Mouse (Mus musculus): ENCODE data around the gene Gm49405. TPM values are rescaled to one million over a fixed set of nuclear protein-coding genes. Genes with fewer than 3 reads are reported as not detected.
"Not testable (repeated sequence)": the region's sequence is repeated elsewhere in the genome, so short reads cannot be mapped to it uniquely, and the experiment has no call there.

Gene Gm49405
- polyA plus RNA-seq, 1 experiment from 2014 or later: 2.7 TPM

- 62% methylated on average over 12 of the region's 12 CpGs for WGBS
- no peak for ATAC-seq (ENCODE audit: low FRiP score, low TSS enrichment)
- Histone ChIP-seq H3K36me3 (ENCODE audit: control insufficient read depth, insufficient read depth, low read length) (no peaks in the 10 kb centered on the region; the same call in 1 of the 2 replicates), H3K4me2 (replicated peaks; ENCODE audit: low read depth, low read length) (peak overlapping the region; percentile 33), H3K27ac (ENCODE audit: low read depth, low read length) (no peak overlapping the region), H3K4me1 (ENCODE audit: control insufficient read depth, insufficient read depth, low read length) (peaks cover 14% of the 10 kb centered on the region), H3K9me3 (ENCODE audit: control insufficient read depth, low read length) (no peaks in the 10 kb centered on the region), H3K4me3 (ENCODE audit: low read length) (peak overlapping the region; percentile 7; the same call in 1 of the 2 replicates), H3K9ac (ENCODE audit: low read depth, low read length) (no peak overlapping the region), H3K27me3 (ENCODE audit: control insufficient read depth, insufficient read depth, low read length) (no peaks in the 10 kb centered on the region)
Observed at GRCm38 (mm10) chr19:4036327-4037045, 36.1 kb downstream of the Gm49405 start.

- Histone ChIP-seq H3K4me3 (ENCODE audit: low read length) (peak overlapping the region; percentile 56), H3K27ac (ENCODE audit: low read depth, low read length) (peak overlapping the region; percentile 73; the same call in 1 of the 2 replicates), H3K9ac (ENCODE audit: low read depth, low read length) (peak overlapping the region; percentile 74), H3K4me1 (ENCODE audit: control insufficient read depth, insufficient read depth, low read length) (peaks cover 14% of the 10 kb centered on the region), H3K4me2 (replicated peaks; ENCODE audit: low read depth, low read length) (peak overlapping the region; percentile 70)
- ATAC-seq (ENCODE audit: low FRiP score, low TSS enrichment): peak; percentile 7; the same call in 1 of the 2 replicates
- H3K9me3 ChIP-seq (ENCODE audit: control insufficient read depth, low read length); H3K27me3 ChIP-seq (ENCODE audit: control insufficient read depth, insufficient read depth, low read length); H3K36me3 ChIP-seq (ENCODE audit: control insufficient read depth, insufficient read depth, low read length): not testable (repeated sequence)
- 20% methylated on average over 7 of the region's 8 CpGs for WGBS
Observed at GRCm38 (mm10) chr19:4037154-4037787, 36.8 kb downstream of the Gm49405 start.

GRCm38 (mm10) chr19:4037788-4038232, 37.4 kb downstream of the Gm49405 start, which contains the start of gene Gstp1:
Gstp1 (minus strand) TSS chr19:4037985.
- peak; percentile 89 for ATAC-seq (ENCODE audit: low FRiP score, low TSS enrichment)
- 0% methylated on average over 26 of the region's 26 CpGs for WGBS
- peak within 1 kb of the TSS; percentile 74 for H3K9ac ChIP-seq (ENCODE audit: low read depth, low read length)

GRCm38 (mm10) chr19:4040941-4041340, 40.5 kb downstream of the Gm49405 start:
- not testable (repeated sequence) for ATAC-seq (ENCODE audit: low FRiP score, low TSS enrichment); H3K9ac ChIP-seq (ENCODE audit: low read depth, low read length); H3K27me3 ChIP-seq (ENCODE audit: control insufficient read depth, insufficient read depth, low read length); H3K36me3 ChIP-seq (ENCODE audit: control insufficient read depth, insufficient read depth, low read length); H3K4me2 ChIP-seq (replicated peaks; ENCODE audit: low read depth, low read length); H3K27ac ChIP-seq (ENCODE audit: low read depth, low read length); H3K9me3 ChIP-seq (ENCODE audit: control insufficient read depth, low read length); H3K4me3 ChIP-seq (ENCODE audit: low read length)
- 80% methylated on average over 5 of the region's 5 CpGs for WGBS
- peaks cover 14% of the 10 kb centered on the region for H3K4me1 ChIP-seq (ENCODE audit: control insufficient read depth, insufficient read depth, low read length)

More at GRCm38 (mm10) chr19:4037788-4038232, 37.4 kb downstream of the Gm49405 start, which contains the start of gene Gstp1:
- H3K27ac ChIP-seq (ENCODE audit: low read depth, low read length): peak within 1 kb of the TSS; percentile 73; the same call in 1 of the 2 replicates
- H3K4me3 ChIP-seq (ENCODE audit: low read length): peak within 1 kb of the TSS; percentile 56
- H3K9me3 ChIP-seq (ENCODE audit: control insufficient read depth, low read length): no peaks in the 10 kb centered on the region
- no peaks in the 10 kb centered on the region for H3K27me3 ChIP-seq (ENCODE audit: control insufficient read depth, insufficient read depth, low read length)
- H3K4me1 ChIP-seq (ENCODE audit: control insufficient read depth, insufficient read depth, low read length): peaks cover 14% of the 10 kb centered on the region
- no peaks in the 10 kb centered on the region; the same call in 1 of the 2 replicates for H3K36me3 ChIP-seq (ENCODE audit: control insufficient read depth, insufficient read depth, low read length)
- H3K4me2 ChIP-seq (replicated peaks; ENCODE audit: low read depth, low read length): peak within 1 kb of the TSS; percentile 70

- ATAC-seq (ENCODE audit: low FRiP score, low TSS enrichment); H3K36me3 ChIP-seq (ENCODE audit: control insufficient read depth, insufficient read depth, low read length); H3K9ac ChIP-seq (ENCODE audit: low read depth, low read length); H3K27ac ChIP-seq (ENCODE audit: low read depth, low read length); H3K27me3 ChIP-seq (ENCODE audit: control insufficient read depth, insufficient read depth, low read length); H3K9me3 ChIP-seq (ENCODE audit: control insufficient read depth, low read length); H3K4me1 ChIP-seq (ENCODE audit: control insufficient read depth, insufficient read depth, low read length); H3K4me2 ChIP-seq (replicated peaks; ENCODE audit: low read depth, low read length); H3K4me3 ChIP-seq (ENCODE audit: low read length): not testable (repeated sequence)
- WGBS: 85% methylated on average over 3 of the region's 4 CpGs
Observed at GRCm38 (mm10) chr19:4041500-4041899, 41.1 kb downstream of the Gm49405 start.

- ATAC-seq (ENCODE audit: low FRiP score, low TSS enrichment): no peak
- Histone ChIP-seq H3K27me3 (ENCODE audit: control insufficient read depth, insufficient read depth, low read length) (no peaks in the 10 kb centered on the region), H3K4me3 (ENCODE audit: low read length) (no peak overlapping the region), H3K4me1 (ENCODE audit: control insufficient read depth, insufficient read depth, low read length) (peaks cover 5% of the 10 kb centered on the region; the same call in 1 of the 2 replicates), H3K4me2 (replicated peaks; ENCODE audit: low read depth, low read length) (no peak overlapping the region), H3K9me3 (ENCODE audit: control insufficient read depth, low read length) (no peaks in the 10 kb centered on the region), H3K27ac (ENCODE audit: low read depth, low read length) (no peak overlapping the region), H3K9ac (ENCODE audit: low read depth, low read length) (no peak overlapping the region), H3K36me3 (ENCODE audit: control insufficient read depth, insufficient read depth, low read length) (no peaks in the 10 kb centered on the region)
- WGBS: 69% methylated on average over 14 of the region's 14 CpGs
Observed at GRCm38 (mm10) chr19:4042124-4042523, 41.7 kb downstream of the Gm49405 start.

GRCm38 (mm10) chr19:4044109-4044508, 43.7 kb downstream of the Gm49405 start:
- not testable (repeated sequence) for H3K27ac ChIP-seq (ENCODE audit: low read depth, low read length); H3K4me2 ChIP-seq (replicated peaks; ENCODE audit: low read depth, low read length); H3K4me3 ChIP-seq (ENCODE audit: low read length); H3K36me3 ChIP-seq (ENCODE audit: control insufficient read depth, insufficient read depth, low read length); H3K9me3 ChIP-seq (ENCODE audit: control insufficient read depth, low read length); ATAC-seq (ENCODE audit: low FRiP score, low TSS enrichment); H3K4me1 ChIP-seq (ENCODE audit: control insufficient read depth, insufficient read depth, low read length); H3K9ac ChIP-seq (ENCODE audit: low read depth, low read length); H3K27me3 ChIP-seq (ENCODE audit: control insufficient read depth, insufficient read depth, low read length)
- 91% methylated on average over 5 of the region's 5 CpGs for WGBS

DNA sequence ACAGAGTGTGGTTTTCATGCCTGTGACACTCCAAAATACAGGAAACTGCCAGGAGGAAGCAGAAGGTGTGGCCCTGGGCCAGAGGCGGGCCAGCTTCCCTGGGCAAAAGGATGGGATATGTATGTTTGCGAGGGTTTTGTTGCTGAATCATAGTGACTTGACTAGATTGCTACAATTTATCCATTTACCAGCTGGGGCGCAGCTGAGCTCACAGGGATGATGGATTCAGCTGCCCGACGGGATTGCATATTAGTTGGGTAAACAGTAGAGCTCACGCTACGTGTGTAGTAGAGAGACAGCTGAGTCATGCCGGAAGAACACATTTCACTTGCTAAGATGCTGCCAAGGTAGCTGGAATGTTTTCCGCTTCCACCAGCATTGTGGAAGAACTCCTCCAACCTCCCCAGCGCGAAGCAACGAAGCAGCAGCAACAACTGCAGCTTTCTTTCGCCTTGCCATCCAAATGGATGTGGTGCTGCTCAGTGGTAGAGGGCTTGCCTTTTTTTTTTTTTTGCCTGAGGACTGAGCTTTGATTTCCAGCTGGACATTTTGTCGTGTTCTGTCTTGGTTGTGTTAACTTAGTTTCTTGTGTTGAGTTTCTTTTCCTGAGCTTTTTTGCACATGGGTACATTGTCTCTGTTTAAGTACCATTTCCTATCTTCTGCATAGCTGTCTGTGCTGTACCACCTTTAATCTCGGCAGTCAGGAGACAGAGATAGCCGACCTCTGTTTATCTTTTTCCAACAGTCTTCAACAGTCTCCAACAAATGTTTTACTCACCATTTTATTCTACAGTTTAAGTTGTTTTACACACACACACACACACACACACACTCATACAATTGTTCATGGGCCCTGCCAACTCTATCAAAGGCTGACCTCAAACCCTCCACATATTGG, 45.8 kb downstream of the Gm49405 start, which contains the start of gene Gstp2:
Gene Gstp2, minus strand, starts transcription at position 58 of the 900 bp plus-strand sequence.
- Histone ChIP-seq H3K27ac (ENCODE audit: low read depth, low read length) (no peak within 1 kb of the TSS), H3K9me3 (ENCODE audit: control insufficient read depth, low read length) (no peaks in the 10 kb centered on the region), H3K9ac (ENCODE audit: low read depth, low read length) (no peak within 1 kb of the TSS), H3K4me2 (replicated peaks; ENCODE audit: low read depth, low read length) (no peak within 1 kb of the TSS), H3K27me3 (ENCODE audit: control insufficient read depth, insufficient read depth, low read length) (no peaks in the 10 kb centered on the region), H3K4me3 (ENCODE audit: low read length) (no peak within 1 kb of the TSS), H3K4me1 (ENCODE audit: control insufficient read depth, insufficient read depth, low read length) (no peaks in the 10 kb centered on the region), H3K36me3 (ENCODE audit: control insufficient read depth, insufficient read depth, low read length) (no peaks in the 10 kb centered on the region)
- no peak for ATAC-seq (ENCODE audit: low FRiP score, low TSS enrichment)
- 58% methylated on average over 16 of the region's 16 CpGs for WGBS
